Mouse (Mus musculus): ENCODE results near the gene Stat5a. TPM values are rescaled to one million over a fixed set of nuclear protein-coding genes. Genes with fewer than 3 reads are reported as not detected.
A peak's percentile ranks its signal among the peaks of the same experiment; 100 is the strongest.

Gene Stat5a
- polyA plus RNA-seq, 1 experiment from 2014 or later = 1.7 TPM

- H3K4me1 ChIP-seq (replicated peaks) = peaks cover 29% of the 10 kb centered on the region
- no peak overlapping the region for H3K4me2 ChIP-seq (replicated peaks)
- no peaks in the 10 kb centered on the region for H3K36me3 ChIP-seq
- WGBS = 90% methylated on average over 2 of the region's 2 CpGs
- H3K27me3 ChIP-seq = peaks cover 35% of the 10 kb centered on the region
- H3K4me3 ChIP-seq (replicated peaks) = no peak overlapping the region
- no peak overlapping the region for H3K27ac ChIP-seq
- no peaks in the 10 kb centered on the region for H3K9me3 ChIP-seq
- ATAC-seq = no peak
- H3K9ac ChIP-seq (replicated peaks) = no peak overlapping the region
These were observed 7.1 kb upstream of the Stat5a start for GRCm38 (mm10) chr11:100852088-100852487.

GRCm38 (mm10) chr11:100853018-100853417 is 6.1 kb upstream of the Stat5a start:
- Histone ChIP-seq H3K36me3 (no peaks in the 10 kb centered on the region), H3K4me2 (replicated peaks) (no peak overlapping the region), H3K9ac (replicated peaks) (no peak overlapping the region), H3K4me3 (replicated peaks) (no peak overlapping the region), H3K9me3 (no peaks in the 10 kb centered on the region), H3K4me1 (replicated peaks) (peaks cover 27% of the 10 kb centered on the region), H3K27me3 (peaks cover 35% of the 10 kb centered on the region), H3K27ac (no peak overlapping the region)
- no peak for ATAC-seq
- WGBS = 85% methylated on average over 5 of the region's 5 CpGs

- no peak overlapping the region for H3K9ac ChIP-seq (replicated peaks)
- 65% methylated on average over 4 of the region's 4 CpGs for whole genome bisulfite sequencing
- H3K4me2 ChIP-seq (replicated peaks) = no peak overlapping the region
- H3K4me3 ChIP-seq (replicated peaks) = no peak overlapping the region
- peaks cover 48% of the 10 kb centered on the region for H3K27me3 ChIP-seq
- peaks cover 14% of the 10 kb centered on the region for H3K4me1 ChIP-seq (replicated peaks)
- no peak overlapping the region for H3K27ac ChIP-seq
- no peaks in the 10 kb centered on the region for H3K36me3 ChIP-seq
- no peaks in the 10 kb centered on the region for H3K9me3 ChIP-seq
- no peak for ATAC-seq
These were observed 4.9 kb upstream of the Stat5a start for GRCm38 (mm10) chr11:100854268-100854667.

GRCm38 (mm10) chr11:100855178-100855577 is 4.0 kb upstream of the Stat5a start:
- no peaks in the 10 kb centered on the region for H3K36me3 ChIP-seq
- H3K4me3 ChIP-seq (replicated peaks) = no peak overlapping the region
- H3K4me2 ChIP-seq (replicated peaks) = no peak overlapping the region
- H3K27me3 ChIP-seq = peaks cover 57% of the 10 kb centered on the region
- no peak overlapping the region for H3K27ac ChIP-seq
- H3K4me1 ChIP-seq (replicated peaks) = peaks cover 11% of the 10 kb centered on the region
- no peaks in the 10 kb centered on the region for H3K9me3 ChIP-seq
- ATAC-seq = no peak
- 95% methylated on average over 4 of the region's 4 CpGs for WGBS
- no peak overlapping the region for H3K9ac ChIP-seq (replicated peaks)

GRCm38 (mm10) chr11:100857960-100858359 is 1.2 kb upstream of the Stat5a start:
- H3K9me3 ChIP-seq = no peaks in the 10 kb centered on the region
- H3K27ac ChIP-seq = no peak overlapping the region
- no peak overlapping the region for H3K4me3 ChIP-seq (replicated peaks)
- WGBS = 76% methylated on average over 6 of the region's 6 CpGs
- no peak overlapping the region for H3K9ac ChIP-seq (replicated peaks)
- H3K4me2 ChIP-seq (replicated peaks) = no peak overlapping the region
- ATAC-seq = no peak
- H3K4me1 ChIP-seq (replicated peaks) = peaks cover 11% of the 10 kb centered on the region; the same call in 1 of the 2 replicates
- no peaks in the 10 kb centered on the region for H3K36me3 ChIP-seq
- H3K27me3 ChIP-seq = peaks cover 76% of the 10 kb centered on the region

- H3K9ac ChIP-seq (replicated peaks) = no peak overlapping the region
- peaks cover 71% of the 10 kb centered on the region for H3K27me3 ChIP-seq
- ATAC-seq = no peak
- no peak overlapping the region for H3K27ac ChIP-seq
- no peaks in the 10 kb centered on the region for H3K9me3 ChIP-seq
- peak overlapping the region; percentile 62 for H3K4me2 ChIP-seq (replicated peaks)
- no peaks in the 10 kb centered on the region for H3K36me3 ChIP-seq
- peak overlapping the region; percentile 44 for H3K4me3 ChIP-seq (replicated peaks)
- 58% methylated on average over 6 of the region's 6 CpGs for WGBS
- peaks cover 11% of the 10 kb centered on the region; the same call in 1 of the 2 replicates for H3K4me1 ChIP-seq (replicated peaks)
These were observed 476 bp downstream of the Stat5a start for GRCm38 (mm10) chr11:100859579-100860075.

- peak; percentile 80 for ATAC-seq
- Histone ChIP-seq H3K27ac (no peak overlapping the region), H3K9me3 (no peaks in the 10 kb centered on the region), H3K4me1 (replicated peaks) (peaks cover 11% of the 10 kb centered on the region; the same call in 1 of the 2 replicates), H3K36me3 (no peaks in the 10 kb centered on the region), H3K4me2 (replicated peaks) (peak overlapping the region; percentile 62), H3K27me3 (peaks cover 65% of the 10 kb centered on the region), H3K4me3 (replicated peaks) (peak overlapping the region; percentile 44), H3K9ac (replicated peaks) (peak overlapping the region; percentile 53)
- 3% methylated on average over 46 of the region's 55 CpGs for WGBS
These were observed 1.3 kb downstream of the Stat5a start for GRCm38 (mm10) chr11:100860198-100861048.

GRCm38 (mm10) chr11:100861335-100861734 is 2.2 kb downstream of the Stat5a start:
- H3K9ac ChIP-seq (replicated peaks) = no peak overlapping the region
- no peaks in the 10 kb centered on the region for H3K9me3 ChIP-seq
- H3K27me3 ChIP-seq = peaks cover 60% of the 10 kb centered on the region
- no peak overlapping the region for H3K4me2 ChIP-seq (replicated peaks)
- 86% methylated on average over 7 of the region's 7 CpGs for WGBS
- no peaks in the 10 kb centered on the region for H3K36me3 ChIP-seq
- H3K27ac ChIP-seq = no peak overlapping the region
- H3K4me1 ChIP-seq (replicated peaks) = peaks cover 11% of the 10 kb centered on the region; the same call in 1 of the 2 replicates
- no peak overlapping the region for H3K4me3 ChIP-seq (replicated peaks)
- no peak for ATAC-seq

GRCm38 (mm10) chr11:100861836-100862235 is 2.7 kb downstream of the Stat5a start:
- H3K27me3 ChIP-seq = peaks cover 57% of the 10 kb centered on the region

GRCm38 (mm10) chr11:100863141-100863540 is 4.0 kb downstream of the Stat5a start:
- Histone ChIP-seq H3K4me2 (replicated peaks) (no peak overlapping the region), H3K4me3 (replicated peaks) (no peak overlapping the region), H3K27ac (no peak overlapping the region), H3K27me3 (peaks cover 53% of the 10 kb centered on the region), H3K9me3 (no peaks in the 10 kb centered on the region), H3K4me1 (replicated peaks) (peaks cover 11% of the 10 kb centered on the region; the same call in 1 of the 2 replicates), H3K36me3 (no peaks in the 10 kb centered on the region), H3K9ac (replicated peaks) (no peak overlapping the region)
- 92% methylated on average over 10 of the region's 10 CpGs for WGBS
- no peak for ATAC-seq

More at GRCm38 (mm10) chr11:100861836-100862235, 2.7 kb downstream of the Stat5a start:
- no peak overlapping the region for H3K4me2 ChIP-seq (replicated peaks)
- no peak overlapping the region for H3K4me3 ChIP-seq (replicated peaks)
- H3K4me1 ChIP-seq (replicated peaks) = peaks cover 11% of the 10 kb centered on the region; the same call in 1 of the 2 replicates
- 40% methylated on average over 3 of the region's 3 CpGs for WGBS
- H3K36me3 ChIP-seq = no peaks in the 10 kb centered on the region
- H3K9ac ChIP-seq (replicated peaks) = no peak overlapping the region
- no peak overlapping the region for H3K27ac ChIP-seq
- ATAC-seq = no peak
- H3K9me3 ChIP-seq = no peaks in the 10 kb centered on the region

- no peak for ATAC-seq
- Histone ChIP-seq H3K9ac (replicated peaks) (no peak overlapping the region), H3K36me3 (no peaks in the 10 kb centered on the region), H3K4me2 (replicated peaks) (no peak overlapping the region), H3K27ac (no peak overlapping the region), H3K27me3 (peaks cover 28% of the 10 kb centered on the region), H3K9me3 (no peaks in the 10 kb centered on the region), H3K4me1 (replicated peaks) (peaks cover 4% of the 10 kb centered on the region; the same call in 1 of the 2 replicates), H3K4me3 (replicated peaks) (no peak overlapping the region)
- 86% methylated on average over 7 of the region's 7 CpGs for WGBS
These were observed 6.5 kb downstream of the Stat5a start for GRCm38 (mm10) chr11:100865618-100866017.

GRCm38 (mm10) chr11:100870256-100870967 is 11.3 kb downstream of the Stat5a start:
- no peaks in the 10 kb centered on the region for H3K27me3 ChIP-seq
- H3K4me3 ChIP-seq (replicated peaks) = no peak overlapping the region
- H3K4me2 ChIP-seq (replicated peaks) = no peak overlapping the region
- no peaks in the 10 kb centered on the region for H3K36me3 ChIP-seq
- no peak overlapping the region for H3K27ac ChIP-seq
- H3K4me1 ChIP-seq (replicated peaks) = no peaks in the 10 kb centered on the region
- H3K9me3 ChIP-seq = no peaks in the 10 kb centered on the region
- H3K9ac ChIP-seq (replicated peaks) = no peak overlapping the region
- 84% methylated on average over 10 of the region's 10 CpGs for WGBS
- ATAC-seq = no peak
